Mouse (Mus musculus): Measurements from ENCODE around the gene Spcs1. TPM values are rescaled to one million over a fixed set of nuclear protein-coding genes. Genes with fewer than 3 reads are reported as not detected.

Gene Spcs1
- 301 and 319 TPM in 2 replicates for polyA plus RNA-seq (2016; fragmentation: Nextera tagmentation; extraction: Ambion mirVana)

GRCm38 (mm10) chr14:31001307-31002205, at the start of gene Spcs1, which contains the start of gene Glt8d1:
Gene Spcs1, minus strand, starts transcription at chr14:31001672.
Gene Glt8d1, plus strand, starts transcription at chr14:31001400.
- Histone ChIP-seq H3K4me3 (peak within 1 kb of the TSS; percentile 97), H3K27me3 (no peaks in the 10 kb centered on the region), H3K9ac (peak within 1 kb of the TSS; percentile 92), H3K27ac (peak within 1 kb of the TSS; percentile 95), H3K9me3 (replicated peaks) (no peaks in the 10 kb centered on the region), H3K36me3 (peaks cover 9% of the 10 kb centered on the region), H3K4me2 (replicated peaks) (peak within 1 kb of the TSS; percentile 79), H3K4me1 (peaks cover 15% of the 10 kb centered on the region)
- WGBS: 1% methylated on average over 74 of the region's 84 CpGs
- ATAC-seq (ENCODE audit: low FRiP score): peak; percentile 93

- H3K4me1 ChIP-seq: no peaks in the 10 kb centered on the region
- H3K27me3 ChIP-seq: no peaks in the 10 kb centered on the region
- H3K4me3 ChIP-seq: no peak overlapping the region
- peaks cover 64% of the 10 kb centered on the region for H3K36me3 ChIP-seq
- ATAC-seq (ENCODE audit: low FRiP score): no peak
- H3K27ac ChIP-seq: no peak overlapping the region
- H3K4me2 ChIP-seq (replicated peaks): no peak overlapping the region
- no peaks in the 10 kb centered on the region for H3K9me3 ChIP-seq (replicated peaks)
- 94% methylated on average over 1 of the region's 1 CpGs for WGBS
- no peak overlapping the region for H3K9ac ChIP-seq
Measured at GRCm38 (mm10) chr14:31045817-31046216, 44.3 kb upstream of the Spcs1 start.

- no peaks in the 10 kb centered on the region for H3K27me3 ChIP-seq
- 94% methylated on average over 5 of the region's 5 CpGs for WGBS
- H3K36me3 ChIP-seq: peaks cover 61% of the 10 kb centered on the region
- H3K4me2 ChIP-seq (replicated peaks): no peak overlapping the region
- H3K9ac ChIP-seq: no peak overlapping the region
- H3K4me3 ChIP-seq: no peak overlapping the region
- no peaks in the 10 kb centered on the region for H3K4me1 ChIP-seq
- no peak for ATAC-seq (ENCODE audit: low FRiP score)
- no peak overlapping the region for H3K27ac ChIP-seq
- H3K9me3 ChIP-seq (replicated peaks): no peaks in the 10 kb centered on the region
Measured at GRCm38 (mm10) chr14:31045296-31045695, 43.8 kb upstream of the Spcs1 start.

GRCm38 (mm10) chr14:31025785-31026184, 24.3 kb upstream of the Spcs1 start:
- H3K36me3 ChIP-seq: peaks cover 70% of the 10 kb centered on the region
- 79% methylated on average over 3 of the region's 3 CpGs for WGBS
- no peak overlapping the region for H3K4me2 ChIP-seq (replicated peaks)
- H3K27me3 ChIP-seq: no peaks in the 10 kb centered on the region
- H3K4me3 ChIP-seq: no peak overlapping the region
- peaks cover 3% of the 10 kb centered on the region for H3K4me1 ChIP-seq
- no peaks in the 10 kb centered on the region for H3K9me3 ChIP-seq (replicated peaks)
- ATAC-seq (ENCODE audit: low FRiP score): no peak
- no peak overlapping the region for H3K9ac ChIP-seq
- H3K27ac ChIP-seq: no peak overlapping the region

GRCm38 (mm10) chr14:31022579-31022978, 21.1 kb upstream of the Spcs1 start:
- H3K27ac ChIP-seq: no peak overlapping the region
- WGBS: 76% methylated on average over 1 of the region's 1 CpGs
- no peak for ATAC-seq (ENCODE audit: low FRiP score)
- no peak overlapping the region for H3K4me3 ChIP-seq
- no peak overlapping the region for H3K4me2 ChIP-seq (replicated peaks)
- no peaks in the 10 kb centered on the region for H3K27me3 ChIP-seq
- peaks cover 21% of the 10 kb centered on the region for H3K4me1 ChIP-seq
- no peaks in the 10 kb centered on the region for H3K9me3 ChIP-seq (replicated peaks)
- no peak overlapping the region for H3K9ac ChIP-seq
- peaks cover 47% of the 10 kb centered on the region for H3K36me3 ChIP-seq

GRCm38 (mm10) chr14:31019331-31020205, 18.1 kb upstream of the Spcs1 start:
- peak overlapping the region; percentile 88 for H3K9ac ChIP-seq
- H3K27me3 ChIP-seq: no peaks in the 10 kb centered on the region
- peak; percentile 96 for ATAC-seq (ENCODE audit: low FRiP score)
- WGBS: 7% methylated on average over 36 of the region's 56 CpGs
- peak overlapping the region; percentile 98 for H3K27ac ChIP-seq
- peaks cover 49% of the 10 kb centered on the region for H3K36me3 ChIP-seq
- H3K4me2 ChIP-seq (replicated peaks): peak overlapping the region; percentile 88
- no peaks in the 10 kb centered on the region for H3K9me3 ChIP-seq (replicated peaks)
- peak overlapping the region; percentile 74 for H3K4me3 ChIP-seq
- peaks cover 24% of the 10 kb centered on the region for H3K4me1 ChIP-seq

- peak; percentile 95 for ATAC-seq (ENCODE audit: low FRiP score)
- peaks cover 24% of the 10 kb centered on the region for H3K4me1 ChIP-seq
Measured at GRCm38 (mm10) chr14:31018860-31019291, 17.4 kb upstream of the Spcs1 start, which contains the start of the genes Pbrm1 and Gnl3. Gene Pbrm1, plus strand, starts transcription at chr14:31019138. Gene Gnl3, minus strand, starts transcription at chr14:31019152.

GRCm38 (mm10) chr14:31017854-31018253, 16.4 kb upstream of the Spcs1 start:
- H3K27me3 ChIP-seq: no peaks in the 10 kb centered on the region
- H3K4me2 ChIP-seq (replicated peaks): peak overlapping the region; percentile 88
- peak overlapping the region; percentile 88 for H3K9ac ChIP-seq
- ATAC-seq (ENCODE audit: low FRiP score): no peak
- no peaks in the 10 kb centered on the region for H3K9me3 ChIP-seq (replicated peaks)
- H3K4me3 ChIP-seq: peak overlapping the region; percentile 74
- WGBS: 0% methylated on average over 2 of the region's 2 CpGs
- H3K36me3 ChIP-seq: peaks cover 52% of the 10 kb centered on the region
- no peak overlapping the region for H3K27ac ChIP-seq
- H3K4me1 ChIP-seq: peaks cover 24% of the 10 kb centered on the region

More at GRCm38 (mm10) chr14:31018860-31019291, 17.4 kb upstream of the Spcs1 start, which contains the start of the genes Pbrm1 and Gnl3:
- H3K9ac ChIP-seq: peak within 1 kb of the TSS; percentile 88
- H3K4me2 ChIP-seq (replicated peaks): peak within 1 kb of the TSS; percentile 88
- H3K27me3 ChIP-seq: no peaks in the 10 kb centered on the region
- WGBS: under 1% methylated on average over 53 of the region's 53 CpGs
- peaks cover 50% of the 10 kb centered on the region for H3K36me3 ChIP-seq
- peak within 1 kb of the TSS; percentile 98 for H3K27ac ChIP-seq
- H3K9me3 ChIP-seq (replicated peaks): no peaks in the 10 kb centered on the region
- H3K4me3 ChIP-seq: peak within 1 kb of the TSS; percentile 74

GRCm38 (mm10) chr14:31016063-31016462, 14.6 kb upstream of the Spcs1 start:
- H3K9ac ChIP-seq: no peak overlapping the region
- H3K27ac ChIP-seq: no peak overlapping the region
- no peak for ATAC-seq (ENCODE audit: low FRiP score)
- no peaks in the 10 kb centered on the region for H3K27me3 ChIP-seq
- H3K4me3 ChIP-seq: no peak overlapping the region
- H3K4me1 ChIP-seq: peaks cover 21% of the 10 kb centered on the region
- H3K36me3 ChIP-seq: peaks cover 62% of the 10 kb centered on the region
- H3K9me3 ChIP-seq (replicated peaks): no peaks in the 10 kb centered on the region
- H3K4me2 ChIP-seq (replicated peaks): no peak overlapping the region
- 90% methylated on average over 1 of the region's 1 CpGs for WGBS

GRCm38 (mm10) chr14:31013928-31014327, 12.5 kb upstream of the Spcs1 start:
- Histone ChIP-seq H3K4me2 (replicated peaks) (no peak overlapping the region), H3K27me3 (no peaks in the 10 kb centered on the region), H3K36me3 (peaks cover 81% of the 10 kb centered on the region), H3K9me3 (replicated peaks) (no peaks in the 10 kb centered on the region), H3K9ac (no peak overlapping the region), H3K4me3 (no peak overlapping the region), H3K4me1 (peaks cover 12% of the 10 kb centered on the region), H3K27ac (no peak overlapping the region)
- 93% methylated on average over 2 of the region's 2 CpGs for WGBS
- no peak for ATAC-seq (ENCODE audit: low FRiP score)

- Histone ChIP-seq H3K9ac (no peak overlapping the region), H3K9me3 (replicated peaks) (no peaks in the 10 kb centered on the region), H3K4me2 (replicated peaks) (no peak overlapping the region), H3K4me3 (no peak overlapping the region), H3K36me3 (peaks cover 93% of the 10 kb centered on the region), H3K27ac (no peak overlapping the region), H3K4me1 (no peaks in the 10 kb centered on the region), H3K27me3 (no peaks in the 10 kb centered on the region)
- 95% methylated on average over 3 of the region's 3 CpGs for WGBS
- ATAC-seq (ENCODE audit: low FRiP score): no peak
Measured at GRCm38 (mm10) chr14:31011588-31011987, 10.1 kb upstream of the Spcs1 start.

- no peak overlapping the region for H3K9ac ChIP-seq
- H3K36me3 ChIP-seq: peaks cover 49% of the 10 kb centered on the region
Measured at GRCm38 (mm10) chr14:31006779-31007178, 5.3 kb upstream of the Spcs1 start.

More at GRCm38 (mm10) chr14:31006779-31007178, 5.3 kb upstream of the Spcs1 start:
- Histone ChIP-seq H3K27me3 (no peaks in the 10 kb centered on the region), H3K9me3 (replicated peaks) (no peaks in the 10 kb centered on the region), H3K4me2 (replicated peaks) (no peak overlapping the region), H3K4me1 (peaks cover 5% of the 10 kb centered on the region), H3K27ac (no peak overlapping the region), H3K4me3 (no peak overlapping the region)
- WGBS: 88% methylated on average over 5 of the region's 5 CpGs
- no peak for ATAC-seq (ENCODE audit: low FRiP score)

All from hindbrain, embryonic 12.5 days (tissue).